Mouse (Mus musculus) ES-Bruce4 (cell line): ENCODE measurements at regions not wholly inside any gene's neighbourhood (a gene's known extent, or its start where the extent isn't known, plus 50 kb on each side); places are given as distances from the start of the nearest gene placed in this dataset.

Experiments used
- H3K27ac ChIP-seq: 2 replicates; pipeline ENCODE4 v1.5.1; 2012; ENCODE audit warnings: low read length, inconsistent platforms; ENCODE audit not compliant: insufficient read depth
- H3K27me3 ChIP-seq: 2 replicates; pipeline ENCODE4 v1.6.1; 2012; ENCODE audit warnings: mild to moderate bottlenecking, low read length, inconsistent platforms; ENCODE audit not compliant: control insufficient read depth, poor library complexity, insufficient read depth, severe bottlenecking
- H3K36me3 ChIP-seq: 2 replicates; pipeline ENCODE4 v1.6.1; 2012; ENCODE audit warnings: inconsistent platforms, mild to moderate bottlenecking, low read length, moderate library complexity; ENCODE audit not compliant: control insufficient read depth, poor library complexity, insufficient read depth, severe bottlenecking
- H3K4me1 ChIP-seq: one replicate; pipeline ENCODE4 v1.8.1; 2011; ENCODE audit warnings: low read length; ENCODE audit not compliant: control insufficient read depth, insufficient read depth
- H3K4me3 ChIP-seq: 2 replicates; pipeline ENCODE4 v1.5.1; 2011; ENCODE audit warnings: low read depth, mild to moderate bottlenecking, low read length
- H3K9ac ChIP-seq: 2 replicates; pipeline ENCODE4 v1.6.1; 2012; ENCODE audit warnings: low read depth, mild to moderate bottlenecking, inconsistent platforms; ENCODE audit not compliant: poor library complexity, severe bottlenecking
- H3K9me3 ChIP-seq: replicated peaks from 2 replicates; pipeline ENCODE4 v1.6.1; 2012; ENCODE audit warnings: mild to moderate bottlenecking, low read length, inconsistent platforms; ENCODE audit not compliant: control insufficient read depth, poor library complexity, insufficient read depth, severe bottlenecking
- CTCF ChIP-seq: IDR thresholded peaks from one replicate; pipeline ENCODE4 v1.8.1; 2011; ENCODE audit warnings: low read depth, low read length
- EP300 ChIP-seq: IDR thresholded peaks from 2 replicates; pipeline ENCODE4 v1.6.1; 2011; ENCODE audit warnings: low read depth, low read length; ENCODE audit not compliant: insufficient read depth
- POLR2A ChIP-seq: IDR thresholded peaks from one replicate; pipeline ENCODE4 v1.8.1; 2011; ENCODE audit warnings: low read length; ENCODE audit not compliant: insufficient read depth

GRCm38 (mm10) chr1:120795245-120795644 is 193.0 kb downstream of the En1 start:
- Histone ChIP-seq H3K36me3 (no peaks in the 10 kb centered on the region), H3K9me3 (0 out of 2 replicates have a peak, but pooled peaks cover 3% of the 10 kb centered on the region), H3K4me1 (no peaks in the 10 kb centered on the region), H3K27me3 (no peaks in the 10 kb centered on the region), H3K27ac (no peak overlapping the region), H3K9ac (no peak overlapping the region), H3K4me3 (no peak overlapping the region)
- TF ChIP-seq CTCF (no peak), EP300 (no peak), POLR2A (no peak)

GRCm38 (mm10) chr1:120801248-120801979 is 199.2 kb downstream of the En1 start:
- Histone ChIP-seq H3K27ac (no peak overlapping the region), H3K4me3 (no peak overlapping the region), H3K27me3 (no peaks in the 10 kb centered on the region), H3K4me1 (no peaks in the 10 kb centered on the region), H3K36me3 (no peaks in the 10 kb centered on the region), H3K9me3 (0 out of 2 replicates have a peak, but pooled peaks cover 3% of the 10 kb centered on the region), H3K9ac (no peak overlapping the region)
- no peak for TF ChIP-seq CTCF
- TF ChIP-seq EP300 = no peak
- no peak for TF ChIP-seq POLR2A

DNA sequence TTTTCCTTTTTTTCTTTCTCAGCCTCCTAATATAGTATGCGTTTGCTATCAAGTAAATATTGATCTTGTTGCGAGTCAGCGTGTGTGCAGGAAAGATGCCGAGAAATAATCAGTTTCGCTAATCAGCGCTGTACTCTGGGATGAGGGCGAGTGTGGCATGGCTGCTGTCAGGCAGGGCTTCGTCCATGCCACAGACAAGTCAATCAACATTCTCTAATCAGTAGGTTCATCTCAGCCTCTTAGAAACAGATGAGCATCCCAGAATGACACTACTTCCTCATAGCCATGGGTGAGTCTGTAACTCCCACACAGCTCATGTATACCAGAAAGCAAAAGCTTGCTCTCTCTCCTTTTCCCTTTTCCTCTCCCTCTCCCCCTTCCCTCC is 199.8 kb downstream of the En1 start:
- Histone ChIP-seq H3K27me3 (no peaks in the 10 kb centered on the region), H3K4me3 (no peak overlapping the region), H3K4me1 (no peaks in the 10 kb centered on the region), H3K9me3 (0 out of 2 replicates have a peak, but pooled peaks cover 3% of the 10 kb centered on the region), H3K36me3 (no peaks in the 10 kb centered on the region), H3K27ac (no peak overlapping the region), H3K9ac (no peak overlapping the region)
- TF ChIP-seq CTCF (no peak), POLR2A (no peak), EP300 (no peak)

- H3K9me3 ChIP-seq = no peaks in the 10 kb centered on the region
- no peaks in the 10 kb centered on the region for H3K27me3 ChIP-seq
- H3K27ac ChIP-seq = no peak overlapping the region
- H3K9ac ChIP-seq = no peak overlapping the region
- no peaks in the 10 kb centered on the region for H3K36me3 ChIP-seq
- TF ChIP-seq CTCF (no peak), POLR2A (no peak), EP300 (no peak)
- no peak overlapping the region for H3K4me3 ChIP-seq
- H3K4me1 ChIP-seq = no peaks in the 10 kb centered on the region
Measured at GRCm38 (mm10) chr1:120814441-120814840, 212.2 kb downstream of the En1 start.

GRCm38 (mm10) chr1:120816237-120816820 is 214.1 kb downstream of the En1 start:
- Histone ChIP-seq H3K4me3 (no peak overlapping the region), H3K9ac (no peak overlapping the region), H3K27me3 (no peaks in the 10 kb centered on the region), H3K4me1 (no peaks in the 10 kb centered on the region), H3K27ac (no peak overlapping the region), H3K9me3 (no peaks in the 10 kb centered on the region), H3K36me3 (no peaks in the 10 kb centered on the region)
- TF ChIP-seq EP300 (no peak), POLR2A (no peak), CTCF (no peak)

GRCm38 (mm10) chr1:120817563-120817962 is 215.3 kb downstream of the En1 start:
- Histone ChIP-seq H3K27me3 (no peaks in the 10 kb centered on the region), H3K4me3 (no peak overlapping the region), H3K36me3 (no peaks in the 10 kb centered on the region), H3K9ac (no peak overlapping the region), H3K9me3 (no peaks in the 10 kb centered on the region), H3K27ac (no peak overlapping the region), H3K4me1 (no peaks in the 10 kb centered on the region)
- TF ChIP-seq CTCF = no peak
